Mouse (Mus musculus) right cerebral cortex, postnatal 4 days (tissue): ENCODE data around the gene Npr2.
A peak's percentile ranks its signal among the peaks of the same experiment; 100 is the strongest.

Experiments used
- DNase-seq: peaks from one replicate; pipeline ENCODE4 v3.0.0-alpha.2; 2022

Gene Npr2

DNA sequence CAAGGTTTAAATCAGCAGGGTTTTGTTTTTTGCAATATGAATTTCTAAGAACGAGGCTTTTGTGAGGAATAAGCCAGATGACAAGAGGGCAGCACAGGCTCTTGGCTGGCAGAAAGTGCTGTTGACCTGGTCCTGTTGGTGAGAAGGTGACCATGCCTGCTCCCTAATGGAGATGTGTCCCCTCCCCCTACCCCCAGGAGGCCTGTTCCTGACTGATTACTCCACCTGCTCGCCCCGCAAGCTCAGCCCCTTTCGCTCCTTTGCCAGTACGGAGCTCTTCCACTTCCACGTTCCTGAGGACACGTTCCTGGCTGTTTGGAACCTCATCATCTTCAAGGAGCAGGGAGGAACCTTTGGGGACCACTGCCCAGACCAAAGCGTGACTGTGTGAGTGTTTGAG lies 42.0 kb downstream of the Npr2 start:
- no peak for DNase-seq

DNA sequence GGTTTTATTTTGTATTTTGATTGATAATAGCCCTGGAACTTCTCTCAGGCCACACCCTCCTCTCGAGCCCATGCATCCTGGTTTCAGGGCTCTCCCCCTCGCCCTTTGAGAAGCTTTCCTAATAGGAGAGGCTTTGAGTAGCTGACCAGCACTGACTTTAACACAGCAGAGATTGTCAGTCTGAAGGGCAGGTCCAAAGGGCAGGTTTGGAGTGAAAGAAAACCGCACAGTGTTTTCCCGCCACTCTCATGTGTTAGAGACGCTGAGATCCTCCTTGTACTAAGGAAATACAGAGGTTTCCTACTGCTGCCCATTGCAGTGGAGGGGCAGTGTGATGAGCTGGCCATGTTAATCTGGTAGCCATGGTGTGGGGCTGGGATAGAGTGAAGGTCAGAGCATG lies 43.2 kb downstream of the Npr2 start:
- DNase-seq: no peak

- DNase-seq: no peak
These were observed 43.9 kb downstream of the Npr2 start for GRCm38 (mm10) chr4:43675608-43676007.

GRCm38 (mm10) chr4:43678541-43678940 lies 46.8 kb downstream of the Npr2 start:
- DNase-seq: no peak

GRCm38 (mm10) chr4:43679416-43680043 lies 47.8 kb downstream of the Npr2 start:
- no peak for DNase-seq

DNA sequence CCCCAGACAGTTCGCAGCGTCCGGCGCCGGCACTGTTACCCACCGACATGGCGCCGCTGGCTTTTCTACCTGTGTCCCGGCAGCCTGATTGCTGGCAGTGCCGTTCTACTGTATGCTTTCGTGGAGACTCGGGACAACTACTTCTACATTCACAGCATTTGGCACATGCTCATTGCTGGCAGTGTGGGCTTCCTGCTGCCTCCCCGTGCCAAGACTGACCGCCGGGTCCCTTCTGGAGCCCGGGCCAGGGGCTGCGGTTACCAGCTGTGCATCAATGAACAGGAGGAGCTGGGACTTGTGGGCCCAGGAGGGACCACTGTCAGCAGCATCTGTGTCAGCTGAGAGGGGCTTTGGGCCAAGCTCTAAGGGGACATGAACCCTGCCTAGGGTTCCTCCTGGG lies 58.3 kb downstream of the Npr2 start:
- DNase-seq: no peak

- DNase-seq: no peak
These were observed 59.3 kb downstream of the Npr2 start for GRCm38 (mm10) chr4:43691026-43691425.

DNA sequence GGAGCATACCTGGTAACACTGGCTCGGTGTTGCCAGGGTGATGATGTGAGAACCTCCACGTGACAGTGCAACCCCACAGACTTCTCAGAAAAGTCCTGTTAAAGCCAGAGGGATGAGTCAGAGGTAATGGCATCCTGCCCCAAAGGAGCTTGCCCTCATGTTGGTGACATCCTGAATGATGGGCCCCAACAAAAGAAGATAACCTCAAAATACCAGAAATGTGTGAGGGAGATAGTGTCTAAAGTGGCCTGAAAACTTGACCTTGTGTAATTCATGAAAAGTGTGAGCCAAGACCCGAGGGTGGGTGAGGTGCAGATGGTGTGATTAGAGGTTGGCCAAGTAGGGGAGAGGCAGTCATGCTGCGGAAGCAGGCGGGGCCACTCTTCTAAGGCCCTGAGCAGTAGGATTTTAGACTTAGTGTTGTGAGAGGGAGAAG lies 62.1 kb downstream of the Npr2 start:
- DNase-seq: no peak

DNA sequence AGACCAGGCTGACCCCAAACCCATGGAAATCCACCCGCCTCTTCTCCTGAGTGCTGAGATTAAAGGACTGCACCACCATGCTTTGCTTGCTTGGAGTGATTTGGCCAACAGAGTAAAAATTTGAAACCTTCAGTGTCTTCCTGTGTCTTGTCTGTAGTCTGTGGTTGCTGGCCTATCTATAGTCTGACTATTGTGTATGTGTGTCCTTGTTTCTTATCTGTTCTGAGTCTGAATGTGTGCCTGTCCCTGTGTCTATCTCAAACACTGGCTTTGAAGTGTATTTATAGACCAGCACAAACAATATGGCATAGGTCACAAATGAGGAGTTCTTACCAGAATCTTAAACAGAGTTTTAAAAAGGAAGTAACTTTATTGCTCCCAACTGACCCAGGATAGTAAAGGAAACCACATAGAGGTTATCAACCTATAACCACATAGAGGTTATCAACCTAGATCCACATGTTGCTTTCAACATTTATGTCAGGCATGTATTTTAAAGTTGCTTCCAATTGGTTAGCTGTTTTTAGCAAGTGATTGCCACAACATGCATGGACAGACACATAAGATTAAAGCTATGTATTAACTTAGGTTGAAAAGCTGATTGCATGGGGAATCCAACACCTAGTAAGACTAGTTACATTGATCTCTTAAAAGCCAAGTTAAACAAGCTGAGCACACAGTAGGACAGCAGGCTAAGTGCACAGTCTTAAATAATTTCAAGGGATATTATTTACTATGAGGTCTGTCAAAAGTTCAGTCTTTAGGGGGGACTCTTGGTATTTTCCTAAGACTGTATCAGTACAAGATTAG lies 62.9 kb downstream of the Npr2 start:
- no peak for DNase-seq

DNA sequence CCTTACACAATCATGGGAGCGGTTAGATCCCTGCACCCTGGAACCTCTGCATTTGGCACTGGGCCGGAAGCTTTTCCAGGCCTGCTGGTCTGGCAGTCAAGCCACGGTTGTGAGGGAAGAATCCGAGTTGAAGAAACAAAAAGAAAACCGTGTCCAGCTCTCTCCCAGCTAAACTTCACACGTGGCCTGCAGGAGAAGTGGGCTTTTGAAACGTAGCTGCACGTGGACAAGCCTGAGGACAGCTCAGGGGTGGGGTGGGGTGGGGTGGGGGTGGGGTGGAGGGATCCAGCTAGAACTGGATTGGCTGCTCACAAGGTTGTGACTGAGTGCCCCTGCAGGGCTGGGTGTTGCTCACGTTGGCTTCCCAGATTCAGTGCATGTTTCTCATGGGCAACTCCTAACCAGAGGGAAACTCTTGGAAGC lies 63.5 kb downstream of the Npr2 start:
- peak; percentile 24 for DNase-seq

DNA sequence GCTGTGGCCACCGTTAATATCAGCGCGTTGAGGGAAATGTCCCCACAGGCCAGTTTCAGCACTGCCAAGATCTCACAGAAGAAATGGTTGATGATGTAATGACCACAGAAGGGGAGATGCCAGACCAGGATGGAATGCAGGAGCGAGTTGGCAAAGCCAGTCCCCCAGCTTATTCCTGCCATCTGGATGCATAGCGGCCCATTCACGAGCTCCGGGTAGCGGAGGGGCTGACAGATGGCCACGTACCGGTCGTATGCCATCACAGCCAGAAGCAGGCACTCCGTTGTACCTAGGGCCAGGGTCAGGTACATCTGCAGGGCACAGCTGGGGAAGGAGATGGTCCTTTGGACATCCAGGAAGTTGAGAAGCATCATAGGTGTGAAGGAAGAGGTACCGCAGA lies 64.8 kb downstream of the Npr2 start:
- no peak for DNase-seq

DNA sequence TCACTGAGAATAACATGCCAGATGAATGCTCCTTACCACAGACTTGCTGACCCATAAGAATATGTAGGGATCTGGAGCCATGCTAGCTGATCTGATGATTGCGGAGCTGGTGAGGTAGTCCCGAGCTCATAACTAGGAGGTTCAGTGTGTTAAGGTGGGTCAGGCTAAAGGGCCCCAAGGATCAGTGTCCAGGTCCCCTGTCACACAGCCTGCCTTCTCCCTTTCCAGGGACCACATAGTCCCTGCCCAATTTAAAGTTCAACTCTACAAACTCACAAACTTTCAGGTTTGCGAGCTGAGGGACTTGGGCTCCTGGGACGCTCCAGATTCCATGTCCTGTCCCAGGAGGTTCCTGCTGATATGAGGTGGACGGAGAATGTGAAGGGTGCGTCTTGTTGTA lies 69.0 kb downstream of the Npr2 start, which contains the start of gene Olfr70:
Gene Olfr70, minus strand, starts transcription at position 101 of the 400 bp plus-strand sequence.
- DNase-seq: no peak
